Mouse (Mus musculus) left cerebral cortex, postnatal 25 days (tissue): ENCODE measurements around the gene Ntf5. TPM values are rescaled to one million over a fixed set of nuclear protein-coding genes. Genes with fewer than 3 reads are reported as not detected.
A peak's percentile ranks its signal among the peaks of the same experiment; 100 is the strongest.

Source experiments
- DNase-seq, 2 experiments: peaks; one replicate each; pipeline ENCODE4 v3.0.0; 2022; ENCODE audit warnings: low spot score in 2 of 2, mixed read lengths in 1 of 2
- intact Hi-C: fragments of 180-260 bp; cut with DNase I; formaldehyde crosslinking; loops from one replicate; pipeline ENCODE4 v1.15.1; 2025
- total RNA-seq, 2 experiments: library from RNA; stranded (reverse); gene quantifications; 2 replicates each; pipeline ENCODE4 v1.2.3; 2021

Ntf5 gene
- total RNA-seq, 2 experiments from 2014 or later = 0.16 TPM; not detected in 1

DNA sequence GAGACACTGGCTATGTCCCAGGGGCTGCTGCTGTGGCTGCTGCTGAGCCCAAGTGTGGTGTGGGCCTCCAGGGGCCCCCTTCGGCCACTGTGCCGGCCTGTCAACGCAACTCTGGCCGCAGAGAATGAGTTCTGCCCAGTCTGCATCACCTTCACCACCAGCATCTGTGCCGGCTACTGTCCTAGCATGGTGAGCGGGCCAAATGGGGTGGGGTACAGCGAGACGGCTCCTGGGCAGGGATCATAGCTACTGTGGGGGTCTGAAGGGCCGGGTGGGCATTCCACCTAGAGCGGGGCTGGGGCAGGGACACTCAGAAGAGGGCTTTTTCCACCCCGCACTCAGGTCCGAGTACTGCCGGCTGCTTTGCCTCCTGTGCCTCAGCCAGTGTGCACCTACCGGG lies 7.7 kb downstream of the Ntf5 start:
- no peak for DNase-seq

DNA sequence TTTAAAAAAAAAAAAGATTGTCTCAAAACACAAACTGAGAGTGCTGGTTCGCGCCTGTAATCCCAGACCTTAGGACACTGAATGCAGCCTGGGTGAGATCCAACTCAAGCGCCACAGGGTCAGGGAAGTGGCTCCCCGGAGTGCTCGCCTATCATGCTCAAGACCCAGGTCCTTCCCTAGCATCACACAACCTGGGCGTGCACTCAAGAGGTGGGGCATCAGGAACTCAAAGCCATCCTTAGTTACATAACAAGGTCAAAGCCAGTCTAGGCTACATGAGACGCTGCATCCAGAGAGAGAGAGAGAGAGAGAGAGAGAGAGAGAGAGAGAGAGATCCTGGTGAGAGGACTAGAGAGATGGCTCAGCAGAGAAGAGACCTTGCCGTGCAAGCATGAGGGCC lies 13.1 kb downstream of the Ntf5 start:
- intact Hi-C loops = no loop called here
- no peak for DNase-seq

More for the DNA sequence above, 7.7 kb downstream of the Ntf5 start:
- intact Hi-C loops = no loop called here

DNA sequence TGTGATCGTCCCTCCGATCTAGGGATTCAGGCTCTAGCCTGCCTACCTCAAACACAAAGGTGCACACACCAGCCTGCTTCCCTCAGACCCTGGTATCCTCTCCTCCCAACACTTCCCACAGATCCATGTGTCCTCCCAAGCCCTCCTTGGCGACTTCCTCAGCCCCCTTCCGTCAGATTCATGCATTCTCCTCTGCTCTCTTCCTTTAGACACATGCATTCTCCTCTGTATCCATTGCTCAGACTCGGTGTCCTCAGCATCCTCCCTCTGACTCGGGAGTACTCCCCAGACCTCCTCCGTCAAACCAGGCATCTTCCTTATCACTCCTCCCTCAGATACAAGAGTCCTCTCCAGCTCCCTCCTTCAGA lies 20.3 kb downstream of the Ntf5 start:
- no peak for DNase-seq
- intact Hi-C loops = loop anchor here (2.0 kb wide), 1 partner anchor 29 kb away; the partner anchor contains the start of gene Kcna7

DNA sequence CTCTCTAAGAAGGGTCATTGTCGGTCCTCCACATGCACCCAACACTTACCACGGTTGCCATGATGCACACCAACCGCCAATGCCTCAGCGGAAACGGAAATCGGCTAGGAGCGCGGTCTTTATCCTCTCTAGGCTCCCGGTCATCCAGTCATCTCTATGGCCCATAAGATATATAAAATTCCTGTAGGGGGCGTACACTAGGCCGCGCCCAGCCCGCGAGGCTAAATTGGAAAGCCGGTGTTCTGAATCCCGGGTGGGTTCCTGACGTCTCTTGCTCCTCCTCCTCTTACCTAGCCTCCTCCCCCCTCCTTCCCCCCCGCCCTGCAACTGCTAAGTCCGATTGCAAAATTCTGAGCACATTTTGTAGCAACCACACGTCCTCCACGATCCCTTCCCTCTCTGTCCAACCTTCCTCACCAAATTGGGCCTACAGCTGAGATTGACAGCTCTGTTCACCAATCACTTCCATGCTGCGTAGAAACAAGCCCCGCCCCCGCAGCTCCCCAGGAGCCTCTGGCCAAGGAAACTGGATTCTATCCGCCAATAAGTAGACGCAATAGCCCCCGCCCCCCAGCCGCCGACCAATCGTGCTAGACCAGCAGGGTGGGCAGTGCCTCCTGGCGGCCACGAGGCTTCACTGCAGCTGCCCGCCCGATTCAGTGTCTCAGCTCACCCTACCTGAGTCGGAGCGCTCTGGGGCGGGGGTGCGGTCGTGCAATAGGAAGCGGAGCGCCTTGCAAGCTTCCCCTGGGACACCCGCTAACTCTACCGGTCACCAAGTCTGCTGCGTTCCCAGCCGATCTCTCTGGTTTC lies 20.9 kb downstream of the Ntf5 start, which contains the start of gene Gys1:
Gene Gys1 (plus strand): TSS at position 642 of the 813 bp plus-strand sequence.
- peak; percentile 100 for DNase-seq
- intact Hi-C loops = loop anchor here (2.0 kb wide), 1 partner anchor 30 kb away; the partner anchor contains the start of gene Kcna7

DNA sequence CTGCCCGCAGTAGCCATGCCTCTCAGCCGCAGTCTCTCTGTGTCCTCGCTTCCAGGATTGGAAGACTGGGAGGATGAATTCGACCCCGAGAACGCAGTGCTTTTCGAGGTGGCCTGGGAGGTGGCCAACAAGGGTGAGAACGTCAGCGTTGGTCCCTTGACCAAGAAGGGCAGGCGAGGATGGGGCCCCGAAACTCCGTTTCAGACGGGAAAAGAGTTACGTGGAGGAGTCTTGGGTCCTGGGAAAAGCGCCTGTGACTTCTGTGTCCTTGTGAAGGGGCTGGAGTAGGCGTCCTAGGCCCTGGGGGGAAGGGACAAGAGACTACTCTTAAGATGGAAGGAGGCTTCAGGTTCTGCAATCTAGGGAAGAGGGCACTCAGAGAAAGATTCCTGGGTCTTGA lies 21.5 kb downstream of the Ntf5 start:
- DNase-seq = peak in 1 of 2 experiments; percentile 16
- intact Hi-C loops = loop anchor here (2.0 kb wide), 1 partner anchor 30 kb away; the partner anchor contains the start of gene Kcna7

DNA sequence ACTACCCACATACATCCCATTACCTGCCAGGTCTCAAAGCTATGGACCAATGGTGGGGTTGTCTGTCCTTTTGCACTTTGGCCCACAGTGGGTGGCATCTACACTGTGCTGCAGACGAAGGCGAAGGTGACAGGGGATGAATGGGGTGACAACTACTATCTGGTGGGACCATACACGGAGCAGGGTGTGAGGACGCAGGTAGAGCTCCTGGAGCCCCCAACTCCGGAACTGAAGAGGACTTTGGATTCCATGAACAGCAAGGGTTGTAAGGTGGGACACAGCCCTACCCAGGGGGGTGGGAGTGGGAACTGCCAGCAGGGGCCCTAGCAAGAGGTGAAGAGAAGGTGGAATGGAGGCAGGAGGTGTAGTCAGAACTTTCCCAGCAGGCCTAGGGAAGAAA lies 22.9 kb downstream of the Ntf5 start:
- intact Hi-C loops = no loop called here
- DNase-seq = no peak

DNA sequence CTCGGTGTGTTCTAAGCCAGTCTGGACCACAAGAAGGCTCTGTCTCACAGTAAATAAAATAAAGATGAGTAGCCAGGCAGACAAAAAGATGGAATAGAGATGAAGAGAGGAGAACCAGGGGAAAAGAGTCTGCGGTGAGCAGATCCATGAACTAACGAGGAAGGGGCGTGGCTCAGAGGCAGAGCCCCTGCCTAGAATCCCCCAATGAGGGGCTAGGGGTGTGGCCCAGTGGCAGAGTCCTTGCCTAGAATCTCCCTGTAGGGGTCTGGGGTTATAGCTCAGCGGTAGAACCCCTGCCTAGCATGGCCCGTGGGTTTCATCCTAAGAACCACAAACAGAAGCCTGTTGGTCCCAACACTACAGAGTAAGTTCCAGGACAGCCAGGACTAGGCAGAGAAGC lies 23.6 kb downstream of the Ntf5 start:
- intact Hi-C loops = no loop called here
- no peak for DNase-seq

DNA sequence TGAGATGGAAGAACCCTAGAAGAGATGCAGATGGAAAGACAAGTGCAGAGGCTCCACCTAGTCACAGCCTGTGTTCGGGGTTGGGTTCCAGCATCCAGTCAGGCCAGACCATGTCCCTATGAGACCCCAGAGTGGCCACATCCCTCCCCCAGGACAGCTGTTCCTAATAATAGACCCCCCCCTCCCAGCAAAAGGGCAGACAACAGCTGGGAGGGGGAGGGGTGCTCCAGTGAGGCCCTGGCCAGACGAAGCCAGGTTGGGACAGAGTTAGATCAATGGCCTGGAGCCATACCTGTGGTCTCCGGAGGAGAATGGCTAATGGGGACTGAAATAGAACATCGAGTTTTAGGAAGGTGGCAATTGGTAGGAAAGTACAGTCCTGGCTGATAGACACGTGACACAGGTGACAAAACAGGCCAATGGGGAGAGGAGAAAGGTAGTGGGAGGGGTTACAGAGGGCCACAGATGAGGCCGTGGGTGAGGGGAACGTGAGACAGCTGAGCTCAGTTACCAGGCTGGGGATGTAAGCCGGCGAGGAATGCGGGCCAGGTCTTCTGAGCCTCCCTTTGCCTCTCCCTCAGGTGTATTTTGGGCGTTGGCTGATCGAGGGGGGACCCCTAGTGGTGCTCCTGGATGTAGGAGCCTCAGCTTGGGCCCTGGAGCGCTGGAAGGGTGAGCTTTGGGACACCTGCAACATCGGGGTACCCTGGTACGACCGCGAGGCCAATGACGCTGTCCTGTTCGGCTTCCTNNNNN lies 24.2 kb downstream of the Ntf5 start, which contains the start of gene Ruvbl2:
Gene Ruvbl2 (minus strand): TSS at position 576 of the 756 bp plus-strand sequence.
- intact Hi-C loops = no loop called here
- no peak for DNase-seq

DNA sequence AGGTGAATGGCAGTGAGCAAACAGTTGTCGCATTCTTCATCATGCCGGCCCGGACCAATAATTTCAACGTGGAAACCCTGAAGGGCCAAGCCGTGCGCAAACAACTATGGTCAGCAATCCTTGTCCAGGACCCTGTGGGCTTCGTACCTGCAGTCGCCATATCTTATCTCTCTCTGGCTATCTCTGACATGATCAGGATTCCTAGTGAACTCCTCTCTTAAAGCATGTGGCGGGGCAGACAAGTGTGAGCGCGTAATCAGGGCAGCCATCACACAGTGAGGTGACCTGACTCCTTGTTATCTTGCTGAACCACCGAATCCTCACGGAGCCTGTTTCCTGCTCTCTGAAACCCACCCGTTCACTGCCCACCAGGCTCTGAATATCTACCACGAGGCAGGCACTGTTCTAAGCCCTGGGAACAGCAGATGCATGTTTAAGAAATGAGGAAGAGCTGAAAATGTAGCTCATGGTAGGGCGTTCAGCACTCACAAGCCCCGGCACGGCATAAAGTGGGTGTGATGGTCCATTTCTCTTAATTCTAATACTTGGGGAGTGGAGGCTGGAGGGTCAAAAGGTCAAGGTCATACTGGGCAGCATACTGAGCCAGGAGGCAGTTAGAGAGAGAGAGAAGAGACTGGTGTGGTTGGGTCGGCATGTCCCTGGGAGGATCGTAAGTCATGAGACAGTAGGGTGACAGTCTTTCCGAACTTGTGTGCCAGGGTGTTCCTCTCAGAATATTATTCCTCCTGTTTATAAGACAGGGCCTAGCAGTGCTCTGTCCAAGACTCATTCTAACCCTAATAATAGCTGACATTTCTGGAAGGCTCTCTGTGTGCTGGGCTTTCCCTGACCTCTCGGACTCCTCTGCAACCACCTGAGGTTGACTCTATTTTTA lies 30.3 kb downstream of the Ntf5 start:
- intact Hi-C loops = no loop called here

DNA sequence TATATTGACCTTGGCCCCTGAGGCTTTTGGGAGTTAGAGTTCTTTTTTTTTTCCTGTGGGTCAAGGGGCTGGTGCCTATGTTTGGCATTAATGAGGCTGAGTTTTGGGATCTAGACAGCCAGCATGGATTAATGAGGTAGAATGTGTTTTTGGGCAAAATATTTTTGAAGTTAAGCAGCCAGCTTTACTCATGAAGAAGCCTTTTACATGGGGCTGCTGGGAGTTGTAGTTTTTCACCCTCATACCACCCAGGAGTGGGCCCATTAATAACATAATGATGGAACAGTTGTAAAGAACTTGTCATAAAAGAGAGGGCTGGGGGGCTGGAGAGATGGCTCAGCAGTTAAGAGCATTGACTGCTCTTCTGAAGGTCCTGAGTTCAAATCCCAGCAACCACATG lies 33.1 kb downstream of the Ntf5 start:
- intact Hi-C loops = no loop called here
- no peak for DNase-seq

More for the DNA sequence above, 30.3 kb downstream of the Ntf5 start:
- DNase-seq = no peak

DNA sequence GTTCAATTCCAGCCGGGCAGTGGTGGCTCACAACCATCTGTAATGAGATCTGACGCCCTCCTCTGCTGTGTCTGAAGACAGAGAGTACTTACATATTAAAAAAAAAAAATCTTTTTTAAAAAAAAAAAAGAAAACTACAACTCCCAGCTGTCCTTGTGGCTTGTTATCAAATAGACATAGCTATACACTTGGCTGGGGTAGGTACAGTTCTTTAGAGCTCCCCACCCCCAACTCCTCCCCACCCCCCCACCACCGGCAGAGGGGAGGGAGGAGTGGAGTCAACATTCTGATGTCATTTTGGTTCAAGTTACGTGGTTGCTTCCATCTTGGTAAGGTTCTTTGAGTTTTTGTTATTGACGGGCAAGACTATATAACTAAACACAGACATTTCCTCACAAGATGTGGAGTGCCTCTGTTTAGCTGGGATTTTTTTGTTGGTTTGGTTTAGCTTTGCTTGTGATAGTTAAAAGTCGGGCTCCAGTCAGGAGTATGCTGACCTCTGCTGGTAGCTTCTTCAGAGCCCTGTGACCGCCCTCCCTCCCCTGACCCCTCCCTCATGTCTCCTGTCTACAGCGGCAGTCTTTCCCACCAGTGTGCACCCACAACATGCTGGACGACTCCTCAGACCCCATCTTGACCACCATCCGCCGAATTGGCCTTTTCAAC lies 34.0 kb downstream of the Ntf5 start:
- no peak for DNase-seq
- intact Hi-C loops = no loop called here

DNA sequence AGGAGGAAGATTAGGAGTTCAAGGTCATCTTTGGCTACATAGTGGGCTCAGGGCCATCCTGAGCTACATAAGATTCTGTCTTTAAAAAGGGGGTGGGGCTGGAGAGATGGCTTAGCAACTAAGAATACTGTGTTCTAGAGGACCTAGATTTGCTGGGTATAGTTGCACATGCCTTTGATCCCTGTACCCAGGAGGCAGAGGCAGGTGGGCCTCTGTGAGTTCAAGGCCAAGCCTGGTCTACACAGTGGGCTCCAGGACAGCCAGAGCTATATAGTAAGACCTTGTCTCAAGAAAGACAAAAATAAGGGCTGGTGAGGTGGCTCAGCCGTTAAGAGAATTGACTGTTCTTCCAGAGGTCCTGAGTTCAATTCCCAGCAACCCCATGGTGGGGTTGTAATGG lies 36.5 kb downstream of the Ntf5 start:
- DNase-seq = no peak
- intact Hi-C loops = loop anchor here (5.0 kb wide), 1 partner anchor 112 kb away; no protein-coding TSS in a partner anchor

DNA sequence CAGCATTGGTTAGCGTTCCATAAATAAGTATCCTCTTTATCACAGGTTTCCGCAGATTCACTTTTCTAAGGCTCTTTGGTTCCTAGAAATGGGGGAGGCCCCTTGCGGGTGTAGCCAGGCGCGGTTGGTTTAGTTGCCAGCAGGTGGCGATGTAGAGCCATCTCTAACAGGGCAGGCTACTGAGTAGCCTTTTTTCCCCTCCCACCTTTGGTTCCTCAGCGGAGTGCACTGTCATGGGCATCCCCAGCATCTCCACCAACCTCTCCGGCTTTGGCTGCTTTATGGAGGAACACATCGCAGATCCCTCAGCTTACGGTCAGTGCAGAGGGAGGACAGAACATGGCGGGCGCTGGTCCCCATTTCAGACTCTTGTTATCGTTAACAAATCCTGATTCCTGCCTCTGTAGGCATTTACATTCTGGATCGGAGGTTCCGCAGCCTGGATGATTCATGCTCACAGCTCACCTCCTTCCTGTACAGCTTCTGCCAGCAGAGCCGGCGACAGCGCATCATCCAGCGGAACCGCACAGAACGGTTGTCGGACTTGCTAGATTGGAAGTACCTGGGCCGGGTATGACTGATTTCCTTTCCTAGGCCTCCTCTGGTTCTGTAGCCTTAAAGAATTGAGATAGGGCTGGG lies 38.0 kb downstream of the Ntf5 start:
- intact Hi-C loops = loop anchor here (5.0 kb wide), 1 partner anchor 111 kb away; no protein-coding TSS in a partner anchor
- DNase-seq = peak; percentile 87 to 93

DNA sequence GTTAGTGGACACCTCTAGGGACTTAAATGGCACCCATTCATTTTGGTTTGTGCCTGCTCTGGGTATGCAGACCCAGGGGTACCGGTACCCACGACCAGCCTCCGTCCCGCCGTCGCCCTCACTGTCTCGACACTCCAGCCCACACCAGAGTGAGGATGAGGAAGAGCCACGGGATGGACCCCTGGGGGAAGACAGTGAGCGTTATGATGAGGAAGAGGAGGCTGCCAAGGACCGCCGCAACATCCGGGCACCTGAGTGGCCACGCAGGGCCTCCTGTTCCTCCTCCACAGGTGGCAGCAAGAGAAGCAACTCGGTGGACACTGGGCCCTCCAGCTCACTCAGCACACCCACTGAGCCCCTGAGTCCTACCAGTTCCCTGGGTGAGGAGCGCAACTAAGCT lies 41.5 kb downstream of the Ntf5 start:
- no peak for DNase-seq
- intact Hi-C loops = loop anchor here (5.0 kb wide), 1 partner anchor 107 kb away; no protein-coding TSS in a partner anchor

DNA sequence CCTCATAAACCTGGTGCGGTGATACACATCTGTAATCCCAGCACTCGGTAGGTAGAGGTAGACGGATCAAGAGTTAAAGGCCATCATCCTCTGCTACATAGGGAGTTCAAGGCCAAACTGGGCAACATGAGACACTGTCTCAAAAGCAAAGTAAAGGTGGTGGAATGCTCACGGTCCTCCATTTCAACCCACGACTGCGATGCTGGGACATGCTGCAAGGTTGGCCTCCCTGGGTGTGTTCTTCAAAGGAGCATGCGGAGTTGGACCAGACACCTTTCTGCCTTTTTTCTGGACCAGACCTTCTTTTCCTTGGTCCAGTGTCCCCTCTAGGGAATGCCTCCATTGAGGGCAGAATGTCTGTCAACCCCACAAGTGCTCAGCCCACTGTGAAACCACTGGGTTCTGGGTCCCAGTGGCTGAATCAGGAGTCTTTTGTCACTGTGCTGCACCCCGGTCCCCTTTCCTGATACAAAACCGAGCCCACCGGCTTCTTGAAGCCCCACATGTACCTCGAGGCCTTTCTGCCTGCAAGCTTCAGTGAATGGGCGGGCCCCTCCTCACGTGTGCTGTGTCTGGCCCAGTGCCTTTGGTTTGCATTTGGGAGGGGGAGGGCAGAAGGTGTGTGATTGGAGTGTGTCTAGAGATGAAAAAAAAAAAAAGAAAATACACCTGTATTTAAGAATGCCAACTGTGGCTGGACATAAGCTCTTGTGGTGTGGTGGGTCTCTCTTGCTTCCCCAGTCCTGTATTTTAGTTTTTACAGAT lies 42.6 kb downstream of the Ntf5 start:
- DNase-seq = no peak
- intact Hi-C loops = no loop called here

DNA sequence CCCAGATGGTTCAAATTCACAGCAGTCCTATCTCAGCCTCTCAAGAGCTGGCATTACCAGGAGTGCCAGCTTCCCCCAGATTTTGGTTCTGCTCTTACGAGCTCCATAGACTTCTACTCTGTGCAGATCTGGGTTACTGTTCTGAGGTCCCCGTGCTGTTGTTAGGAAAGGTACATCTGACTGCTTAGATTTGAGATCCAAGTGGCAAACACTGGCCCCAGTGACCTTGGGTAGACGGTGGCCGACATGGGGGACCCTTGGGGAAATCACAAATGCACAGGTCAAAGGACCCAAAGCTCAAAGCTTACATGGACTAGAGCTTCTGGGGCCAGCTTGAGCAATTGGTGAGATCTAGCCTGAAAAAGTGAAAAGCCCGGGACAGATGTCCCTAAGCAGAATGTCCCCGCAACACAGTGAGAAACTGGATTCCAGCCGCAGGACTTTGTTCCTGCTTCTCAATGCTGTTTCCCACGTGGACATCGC lies 43.3 kb downstream of the Ntf5 start:
- DNase-seq = no peak
- intact Hi-C loops = no loop called here

DNA sequence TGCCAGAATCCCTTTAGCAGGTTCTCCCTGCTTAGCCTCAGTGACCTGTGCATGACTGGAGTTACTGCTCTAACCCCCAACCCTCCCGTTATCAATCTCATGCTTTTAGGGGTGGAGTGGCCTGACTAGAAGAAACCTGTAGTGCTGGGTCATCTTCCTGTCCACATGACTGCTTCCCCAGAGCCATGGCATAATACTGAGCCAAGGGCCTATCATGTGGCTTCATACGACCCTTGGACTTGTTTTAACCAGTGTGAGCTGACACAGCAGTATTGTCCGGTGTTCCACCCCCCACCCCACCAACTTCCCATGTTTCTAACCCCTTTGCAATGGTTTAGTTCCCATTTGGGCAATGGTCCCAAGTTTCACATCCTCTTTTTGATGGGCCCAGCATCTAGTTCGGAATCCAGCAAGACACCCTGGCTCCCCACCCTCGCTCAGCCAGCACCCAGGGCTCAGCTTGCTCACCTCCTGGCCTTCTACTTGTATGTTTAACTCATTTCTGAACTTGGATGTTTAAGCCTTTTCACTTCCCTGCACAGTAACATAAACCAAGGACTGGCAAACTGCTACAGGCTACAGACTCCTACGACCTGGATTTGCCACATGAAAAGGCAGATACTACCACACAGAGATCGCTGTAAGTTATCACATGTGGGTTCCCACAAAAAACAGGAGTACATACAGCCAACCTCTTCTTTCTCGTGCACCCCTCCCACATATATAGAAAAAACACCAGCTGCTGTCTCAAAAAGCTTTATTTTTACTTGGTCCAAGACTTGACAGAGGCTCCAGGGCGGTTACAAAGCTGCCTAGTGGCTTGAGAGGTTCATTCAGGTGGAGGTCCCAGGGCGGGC lies 43.9 kb downstream of the Ntf5 start:
- intact Hi-C loops = no loop called here
- DNase-seq = peak in 1 of 2 experiments; percentile 55
